Mouse (Mus musculus) midbrain, embryonic 13.5 days (tissue): ENCODE results near the gene Ccdc30. TPM values are rescaled to one million over a fixed set of nuclear protein-coding genes. Genes with fewer than 3 reads are reported as not detected.

Source experiments
- ATAC-seq: fragments of 200-750 bp; cut with Nextera tagmentation; 2 replicates; pipeline ENCODE4 v1.8.0; 2017; ENCODE audit warnings: mild to moderate bottlenecking, moderate TSS enrichment, moderate library complexity
- H3K27ac ChIP-seq: fragments of 300-500 bp; sonication (generic); 2 replicates; pipeline ENCODE4 v1.5.1; 2015; ENCODE audit warnings: inconsistent platforms, mild to moderate bottlenecking, moderate library complexity
- H3K27me3 ChIP-seq: fragments of 300-500 bp; sonication (generic); 2 replicates; pipeline ENCODE4 v1.6.1; 2015; ENCODE audit warnings: mild to moderate bottlenecking, inconsistent platforms
- H3K36me3 ChIP-seq: fragments of 300-500 bp; sonication (generic); 2 replicates; pipeline ENCODE4 v1.6.1; 2015; ENCODE audit warnings: mild to moderate bottlenecking, inconsistent platforms
- H3K4me1 ChIP-seq: fragments of 300-500 bp; sonication (generic); replicated peaks from 2 replicates; pipeline ENCODE4 v1.6.1; 2015; ENCODE audit warnings: inconsistent platforms
- H3K4me2 ChIP-seq: fragments of 300-500 bp; sonication (generic); replicated peaks from 2 replicates; pipeline ENCODE4 v1.6.1; 2015; ENCODE audit warnings: moderate library complexity, mild to moderate bottlenecking, inconsistent platforms
- H3K4me3 ChIP-seq: fragments of 300-500 bp; sonication (generic); replicated peaks from 2 replicates; pipeline ENCODE4 v1.5.1; 2015; ENCODE audit warnings: mild to moderate bottlenecking, inconsistent platforms
- H3K9ac ChIP-seq: fragments of 300-500 bp; sonication (generic); replicated peaks from 2 replicates; pipeline ENCODE4 v1.6.1; 2015; ENCODE audit warnings: mild to moderate bottlenecking, inconsistent platforms
- H3K9me3 ChIP-seq: fragments of 300-500 bp; sonication (generic); 2 replicates; pipeline ENCODE4 v1.6.1; 2016; ENCODE audit warnings: mild to moderate bottlenecking, inconsistent platforms
- WGBS: fragments of 180-500 bp; shearing (Covaris S2); methylation state at CpG from one replicate; pipeline ENCODE4 v1.1.7; 2015; 5-methylcytosine and 5-hydroxymethylcytosine counted together
- polyA plus RNA-seq: library from polyadenylated mRNA; unstranded; fragments of >200 nt; fragmentation: Nextera tagmentation; extraction: Ambion mirVana; gene quantifications from 2 replicates; pipeline ENCODE4 v1.2.1, GENCODE M21; 2015

Gene Ccdc30
- polyA plus RNA-seq, 1 experiment from 2014 or later = 19.2 TPM

DNA sequence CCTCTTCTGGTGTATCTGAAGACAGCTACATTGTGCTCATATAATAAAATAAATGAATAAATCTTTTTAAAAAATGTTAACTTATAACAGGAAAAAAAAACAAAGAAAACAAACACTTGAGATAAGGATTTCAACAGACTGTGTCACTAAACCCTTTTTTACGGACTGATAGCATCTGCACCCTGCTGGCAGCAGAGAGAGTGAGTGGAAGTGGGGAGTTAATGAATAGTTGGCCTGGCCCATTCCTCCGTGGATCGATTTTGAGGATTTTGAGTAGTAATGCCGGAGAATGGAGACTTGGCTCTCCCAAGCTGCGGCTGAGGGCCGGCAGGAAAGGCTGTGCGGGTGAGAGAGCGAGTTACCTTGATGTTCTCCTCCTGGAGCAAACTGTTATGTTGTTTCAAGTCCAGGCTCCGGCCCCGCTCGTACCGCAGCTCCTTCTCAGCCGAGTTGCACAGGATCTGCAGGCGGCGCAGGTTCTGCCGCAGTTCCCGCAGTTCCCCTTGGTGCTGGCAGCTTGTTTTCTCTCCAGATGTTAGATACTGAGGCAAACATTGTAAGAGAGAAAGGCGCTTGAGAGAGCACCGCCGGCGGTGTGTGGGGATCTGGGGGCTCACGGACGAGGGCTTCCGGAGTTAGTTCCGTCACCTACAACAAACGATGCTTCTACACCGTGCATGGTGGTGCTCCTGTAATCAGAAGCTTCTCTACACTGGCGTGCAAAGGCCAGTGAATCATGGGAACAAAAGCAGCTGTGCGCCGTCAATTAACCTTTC lies 55.9 kb downstream of the Ccdc30 start:
- Histone ChIP-seq H3K4me3 (peak overlapping the region; percentile 38), H3K27me3 (no peaks in the 10 kb centered on the region), H3K4me1 (no peaks in the 10 kb centered on the region), H3K36me3 (no peaks in the 10 kb centered on the region), H3K27ac (peak overlapping the region; percentile 55; the same call in 1 of the 2 replicates), H3K9ac (peak overlapping the region; percentile 51), H3K9me3 (no peaks in the 10 kb centered on the region), H3K4me2 (peak overlapping the region; percentile 56)
- WGBS = 5% methylated on average over 30 of the region's 30 CpGs
- ATAC-seq = peak; percentile 78

DNA sequence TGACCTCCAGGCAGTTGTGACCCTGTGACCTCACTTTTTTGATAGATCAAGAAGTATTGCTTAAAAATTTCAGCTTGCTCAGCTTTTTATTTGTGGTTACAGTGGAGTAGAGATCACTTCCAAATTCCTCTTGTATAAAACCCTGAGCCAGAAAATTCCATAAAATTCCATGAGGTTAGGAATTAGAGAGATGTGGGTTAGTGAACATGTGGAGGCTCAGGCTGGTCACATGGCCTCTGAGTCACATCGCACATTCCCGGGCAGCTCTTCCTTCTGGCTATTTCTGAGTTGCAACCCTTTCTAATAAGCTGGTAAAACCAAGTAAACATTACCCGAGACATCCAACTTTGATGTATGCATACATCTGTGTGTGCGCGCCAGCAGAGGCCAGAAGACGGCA lies 69.8 kb downstream of the Ccdc30 start:
- H3K27ac ChIP-seq = no peak overlapping the region
- 92% methylated on average over 6 of the region's 6 CpGs for WGBS
- no peaks in the 10 kb centered on the region for H3K9me3 ChIP-seq
- peaks cover 13% of the 10 kb centered on the region for H3K36me3 ChIP-seq
- H3K27me3 ChIP-seq = no peaks in the 10 kb centered on the region
- no peak overlapping the region for H3K4me2 ChIP-seq
- no peak for ATAC-seq
- no peak overlapping the region for H3K9ac ChIP-seq
- no peaks in the 10 kb centered on the region for H3K4me1 ChIP-seq
- no peak overlapping the region for H3K4me3 ChIP-seq

DNA sequence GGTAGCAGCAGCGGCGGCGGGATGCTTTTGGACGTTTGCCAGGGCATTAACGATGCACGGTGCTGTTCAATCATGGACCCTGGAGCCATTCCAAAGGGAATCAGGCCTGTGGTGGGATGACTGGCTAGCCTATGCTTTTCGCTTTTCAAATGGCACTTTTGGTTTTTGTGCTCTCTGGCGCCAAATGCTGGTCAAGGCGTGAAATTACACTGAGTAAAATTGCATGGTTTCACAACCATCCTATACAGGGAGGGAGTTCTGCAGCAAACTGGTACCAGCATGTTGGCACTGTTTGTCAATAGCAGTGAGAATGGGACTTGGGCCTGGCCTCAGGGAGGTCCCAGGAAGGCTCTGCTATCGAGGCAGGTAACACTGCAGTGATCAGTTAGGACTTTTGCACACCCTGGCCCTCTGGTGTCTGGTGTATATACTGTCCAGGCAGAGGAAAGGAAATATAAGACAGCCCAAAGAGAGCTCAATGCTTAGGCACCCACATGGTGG lies 76.4 kb downstream of the Ccdc30 start:
- H3K4me2 ChIP-seq = peak overlapping the region; percentile 43
- H3K4me1 ChIP-seq = peaks cover 17% of the 10 kb centered on the region
- WGBS = 3% methylated on average over 10 of the region's 10 CpGs
- peak; percentile 95 for ATAC-seq
- no peaks in the 10 kb centered on the region for H3K27me3 ChIP-seq
- no peaks in the 10 kb centered on the region for H3K9me3 ChIP-seq
- peak overlapping the region; percentile 18 for H3K4me3 ChIP-seq
- 0 out of 2 replicates have a peak, but pooled peaks cover 2% of the 10 kb centered on the region for H3K36me3 ChIP-seq
- peak overlapping the region; percentile 86 for H3K27ac ChIP-seq
- peak overlapping the region; percentile 50 for H3K9ac ChIP-seq

DNA sequence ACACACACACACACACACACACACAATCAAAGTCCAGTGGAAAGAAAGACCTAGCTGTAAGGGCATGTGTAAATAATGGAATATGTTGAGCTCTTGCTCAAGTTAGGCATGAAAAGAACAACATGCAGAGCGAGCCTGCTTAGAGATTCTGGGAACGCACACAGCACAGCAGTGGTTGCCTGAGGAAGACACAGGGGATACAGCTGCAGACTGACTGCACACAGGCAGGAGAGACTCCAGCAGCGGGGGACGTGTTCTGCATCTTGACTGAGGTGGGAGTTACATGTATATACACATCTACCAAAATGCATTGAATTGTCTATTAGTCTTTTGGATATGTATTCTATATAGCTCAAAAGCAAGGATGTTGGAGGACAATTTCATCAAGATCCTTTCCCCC lies 76.9 kb downstream of the Ccdc30 start:
- 42% methylated on average over 4 of the region's 4 CpGs for WGBS
- peak overlapping the region; percentile 50 for H3K9ac ChIP-seq
- H3K27ac ChIP-seq = peak overlapping the region; percentile 86

DNA sequence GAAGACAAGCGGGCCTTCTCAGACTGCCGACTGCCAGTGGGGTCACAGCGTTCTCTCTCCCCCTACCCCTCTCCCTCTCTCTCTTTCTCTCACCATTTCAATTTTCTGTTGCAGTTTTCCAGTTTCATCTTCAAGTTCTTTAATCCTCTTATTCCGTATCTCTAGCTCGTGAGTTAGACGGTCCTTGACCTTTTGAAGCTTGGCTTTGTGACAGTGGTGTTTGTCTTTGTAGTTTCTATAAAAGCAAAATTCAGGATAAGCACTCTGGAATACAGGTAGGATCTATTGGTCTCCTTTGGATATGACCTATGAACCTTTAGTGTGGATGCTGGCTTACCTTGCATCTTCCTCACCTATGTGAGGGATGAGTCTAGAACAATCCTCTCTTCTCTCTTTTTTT lies 81.8 kb downstream of the Ccdc30 start:
- peaks cover 9% of the 10 kb centered on the region for H3K4me1 ChIP-seq
- 92% methylated on average over 6 of the region's 6 CpGs for WGBS
- no peak for ATAC-seq

More for the DNA sequence above, 76.9 kb downstream of the Ccdc30 start:
- H3K4me1 ChIP-seq = peaks cover 17% of the 10 kb centered on the region
- peak overlapping the region; percentile 18 for H3K4me3 ChIP-seq
- H3K27me3 ChIP-seq = no peaks in the 10 kb centered on the region
- no peaks in the 10 kb centered on the region for H3K9me3 ChIP-seq
- H3K36me3 ChIP-seq = 0 out of 2 replicates have a peak, but pooled peaks cover 2% of the 10 kb centered on the region
- ATAC-seq = peak; percentile 93
- H3K4me2 ChIP-seq = peak overlapping the region; percentile 43

DNA sequence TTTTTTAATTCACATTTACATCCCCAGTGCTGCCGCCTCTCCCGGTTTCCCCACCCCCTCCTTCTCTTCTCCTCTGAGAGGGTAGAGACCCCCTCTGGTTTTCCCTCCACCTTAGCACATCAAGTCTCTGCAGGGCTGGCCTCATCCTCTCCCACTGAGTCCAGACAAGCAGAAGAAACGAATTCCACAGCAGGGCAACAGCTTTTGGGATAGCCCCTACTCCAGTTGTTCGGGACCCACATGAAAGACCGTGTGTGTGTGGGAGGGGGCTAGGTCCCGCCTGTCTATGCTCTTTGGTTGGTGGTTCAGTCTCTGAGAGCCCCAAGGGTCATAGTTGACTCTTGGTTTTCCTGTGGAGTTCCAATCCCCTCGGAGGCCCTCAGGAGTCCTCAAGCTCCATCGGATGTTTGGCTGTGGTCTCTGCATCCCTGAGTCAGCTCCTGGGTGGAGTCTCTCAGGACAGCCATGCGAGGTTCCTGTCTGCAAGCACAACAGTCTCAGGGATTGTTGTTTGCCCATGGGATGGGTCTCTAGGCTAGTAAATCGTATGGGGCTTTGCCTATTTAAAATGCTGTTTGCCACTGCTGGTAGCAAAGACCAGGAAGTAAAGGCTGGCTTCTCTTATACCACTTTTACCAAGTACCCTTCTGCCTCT lies 94.3 kb downstream of the Ccdc30 start:
- 27% methylated on average over 10 of the region's 10 CpGs for WGBS
- Histone ChIP-seq H3K9ac (peak overlapping the region; percentile 78), H3K27ac (peak overlapping the region; percentile 92), H3K4me3 (peak overlapping the region; percentile 83), H3K4me1 (peaks cover 18% of the 10 kb centered on the region), H3K4me2 (peak overlapping the region; percentile 98), H3K36me3 (peaks cover 23% of the 10 kb centered on the region), H3K9me3 (no peaks in the 10 kb centered on the region), H3K27me3 (peaks cover 3% of the 10 kb centered on the region; the same call in 1 of the 2 replicates)
- ATAC-seq = peak; percentile 77

More for the DNA sequence above, 81.8 kb downstream of the Ccdc30 start:
- no peak overlapping the region for H3K27ac ChIP-seq
- 0 out of 2 replicates have a peak, but pooled peaks cover 2% of the 10 kb centered on the region for H3K36me3 ChIP-seq
- H3K4me3 ChIP-seq = no peak overlapping the region
- H3K27me3 ChIP-seq = no peaks in the 10 kb centered on the region
- no peak overlapping the region for H3K4me2 ChIP-seq
- no peaks in the 10 kb centered on the region for H3K9me3 ChIP-seq
- no peak overlapping the region for H3K9ac ChIP-seq

DNA sequence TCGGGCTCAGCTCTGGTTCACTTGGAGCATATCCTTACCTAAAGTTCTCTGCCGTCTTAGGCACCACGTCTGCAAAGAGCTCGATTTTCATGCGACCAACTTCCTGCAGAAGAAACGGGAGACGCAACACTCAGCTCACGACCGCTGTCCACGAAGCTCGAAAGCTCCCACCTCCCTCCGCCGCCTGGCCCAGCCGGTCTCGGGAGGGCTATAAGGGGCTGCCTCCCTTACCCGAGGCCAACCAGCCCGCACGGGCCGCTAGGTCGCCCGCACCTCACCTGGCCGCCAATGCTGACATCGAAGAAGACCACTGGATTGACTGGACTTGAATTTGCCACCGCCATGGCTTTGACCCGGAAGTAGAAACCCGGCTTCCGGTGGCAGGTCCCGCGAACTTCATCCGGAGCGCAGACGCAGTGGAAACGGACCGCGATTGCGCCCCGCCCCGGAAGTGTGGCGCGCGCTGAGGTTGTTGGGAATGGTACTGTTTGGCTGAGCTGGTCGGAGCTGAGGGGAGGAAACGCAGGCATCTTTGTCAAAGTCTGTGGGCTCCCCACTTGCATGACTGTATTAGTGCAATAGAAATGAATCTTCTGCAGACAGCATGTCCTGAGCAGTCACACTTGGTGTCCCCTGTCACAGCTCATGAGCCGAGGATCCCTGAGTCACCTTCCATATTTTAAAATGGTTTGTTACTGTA lies 95.0 kb downstream of the Ccdc30 start, which contains the start of gene Ppih:
TSS of gene Ppih (minus strand) at position 416 of the 700 bp plus-strand sequence.
- Histone ChIP-seq H3K4me3 (peak within 1 kb of the TSS; percentile 83), H3K36me3 (peaks cover 30% of the 10 kb centered on the region), H3K9ac (peak within 1 kb of the TSS; percentile 78), H3K9me3 (no peaks in the 10 kb centered on the region), H3K4me2 (peak within 1 kb of the TSS; percentile 98), H3K27ac (peak within 1 kb of the TSS; percentile 92), H3K4me1 (peaks cover 18% of the 10 kb centered on the region), H3K27me3 (peaks cover 3% of the 10 kb centered on the region; the same call in 1 of the 2 replicates)
- under 1% methylated on average over 44 of the region's 44 CpGs for WGBS
- ATAC-seq = peak; percentile 98

DNA sequence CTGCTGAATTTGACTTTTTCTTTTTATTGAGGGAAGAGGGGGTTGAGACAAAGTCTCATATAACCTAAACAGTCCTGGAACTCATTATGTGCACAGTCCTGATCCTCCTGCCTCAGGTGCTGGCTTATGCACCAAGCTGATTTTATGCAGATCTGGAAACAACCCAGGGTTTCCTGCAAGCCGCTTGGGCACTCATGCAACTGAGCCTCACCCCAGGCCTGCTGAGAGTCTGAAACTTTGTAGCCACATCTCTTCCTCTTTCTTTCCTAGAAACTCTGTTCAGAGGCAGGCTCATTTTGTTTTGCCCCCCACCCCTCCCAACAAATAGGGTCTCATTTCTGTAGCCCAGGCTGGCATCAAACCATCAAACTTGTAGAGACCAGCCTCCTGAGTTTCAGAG lies 101.6 kb downstream of the Ccdc30 start:
- no peaks in the 10 kb centered on the region for H3K4me1 ChIP-seq
- H3K4me2 ChIP-seq = no peak overlapping the region
- H3K9ac ChIP-seq = no peak overlapping the region
- no peak overlapping the region for H3K4me3 ChIP-seq
- no peaks in the 10 kb centered on the region for H3K9me3 ChIP-seq
- no peaks in the 10 kb centered on the region for H3K27me3 ChIP-seq
- 100% methylated on average over 1 of the region's 1 CpGs for WGBS
- no peak for ATAC-seq
- peaks cover 83% of the 10 kb centered on the region for H3K36me3 ChIP-seq
- no peak overlapping the region for H3K27ac ChIP-seq

DNA sequence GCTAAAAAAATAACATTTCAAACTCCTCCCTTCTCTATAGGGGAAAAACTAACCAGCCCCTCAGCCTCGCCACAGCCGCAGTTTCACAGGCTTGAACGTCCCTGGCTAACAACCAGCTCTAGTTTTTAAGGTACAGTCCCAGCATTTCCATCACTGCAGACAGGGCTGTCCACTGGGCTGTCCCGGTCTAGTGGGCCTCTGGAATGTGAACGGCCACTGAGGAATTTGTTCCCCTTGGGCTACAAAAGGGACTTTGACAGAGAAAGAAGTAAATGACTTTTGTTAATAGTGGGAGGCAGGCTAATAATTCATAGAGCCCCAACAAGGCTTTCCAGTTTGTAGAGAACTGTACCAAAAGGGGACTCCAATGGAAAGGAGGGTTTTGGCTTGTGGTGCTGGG lies 109.9 kb downstream of the Ccdc30 start:
- 78% methylated on average over 5 of the region's 5 CpGs for WGBS
- Histone ChIP-seq H3K27ac (no peak overlapping the region), H3K4me2 (no peak overlapping the region), H3K4me1 (no peaks in the 10 kb centered on the region), H3K9me3 (no peaks in the 10 kb centered on the region), H3K27me3 (no peaks in the 10 kb centered on the region), H3K4me3 (no peak overlapping the region), H3K9ac (no peak overlapping the region), H3K36me3 (peaks cover 28% of the 10 kb centered on the region)
- no peak for ATAC-seq

DNA sequence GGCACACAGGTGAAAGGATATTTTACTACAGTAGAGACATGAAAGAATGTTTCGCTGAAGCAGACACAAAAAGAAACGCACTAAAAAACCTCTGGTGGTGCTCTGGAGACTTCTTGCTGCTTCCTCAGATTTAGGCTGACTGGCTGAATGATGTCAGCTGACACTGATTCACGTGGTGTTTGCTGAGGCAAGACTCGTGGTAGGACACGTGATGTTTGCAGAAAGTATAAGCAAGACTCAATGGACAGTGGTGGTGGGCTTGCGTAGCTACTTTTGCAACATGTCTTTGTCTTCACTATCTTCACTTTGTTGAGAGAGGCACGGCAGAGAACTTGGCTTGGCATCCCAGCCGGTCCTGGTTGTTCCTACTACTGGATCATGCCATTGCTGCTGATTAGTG lies 112.0 kb downstream of the Ccdc30 start:
- no peaks in the 10 kb centered on the region for H3K9me3 ChIP-seq
- WGBS = 91% methylated on average over 8 of the region's 8 CpGs

DNA sequence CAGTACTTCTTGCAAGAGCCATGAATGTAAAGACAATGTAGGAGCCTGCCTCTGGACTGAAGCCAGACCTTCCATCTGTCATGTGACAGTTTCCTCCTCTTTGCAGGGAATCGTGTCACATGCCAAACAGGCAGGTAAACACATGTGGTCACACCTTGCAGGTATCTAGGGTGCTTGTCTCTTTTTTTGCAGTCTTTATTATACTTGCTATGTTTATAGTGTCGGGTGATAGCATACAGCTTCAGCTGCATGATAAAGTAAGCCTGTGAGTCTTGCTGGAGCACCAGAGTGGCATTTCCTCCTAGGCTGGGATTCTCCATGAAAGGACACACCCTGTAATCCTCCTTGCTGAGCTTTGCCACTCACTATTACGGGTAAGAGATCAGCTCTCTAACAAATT lies 113.5 kb downstream of the Ccdc30 start:
- Histone ChIP-seq H3K27me3 (no peaks in the 10 kb centered on the region), H3K9me3 (no peaks in the 10 kb centered on the region), H3K4me2 (no peak overlapping the region), H3K27ac (no peak overlapping the region), H3K9ac (no peak overlapping the region), H3K36me3 (peaks cover 3% of the 10 kb centered on the region), H3K4me3 (no peak overlapping the region), H3K4me1 (no peaks in the 10 kb centered on the region)
- ATAC-seq = no peak
- 89% methylated on average over 3 of the region's 3 CpGs for WGBS

More for the DNA sequence above, 112.0 kb downstream of the Ccdc30 start:
- no peaks in the 10 kb centered on the region for H3K4me1 ChIP-seq
- no peak overlapping the region for H3K4me3 ChIP-seq
- no peak overlapping the region for H3K4me2 ChIP-seq
- H3K36me3 ChIP-seq = peaks cover 16% of the 10 kb centered on the region
- H3K27me3 ChIP-seq = no peaks in the 10 kb centered on the region
- no peak overlapping the region for H3K9ac ChIP-seq
- no peak overlapping the region for H3K27ac ChIP-seq
- ATAC-seq = no peak
